Mouse (Mus musculus) layer of hippocampus, postnatal 36 days (tissue): Measurements from ENCODE around the gene Afap1. TPM values are rescaled to one million over a fixed set of nuclear protein-coding genes. Genes with fewer than 3 reads are reported as not detected.

Source experiments
- DNase-seq, 2 experiments: peaks; one replicate each; pipeline ENCODE4 v3.0.0; 2022
- total RNA-seq, 2 experiments: library from RNA; stranded (reverse); gene quantifications; 2 replicates each; pipeline ENCODE4 v1.2.3; 2021

Afap1 gene
- total RNA-seq, 2 experiments from 2014 or later, result 29.1 to 30.0 TPM

GRCm38 (mm10) chr5:35935939-35936338 lies 42.8 kb downstream of the Afap1 start:
- no peak for DNase-seq

GRCm38 (mm10) chr5:35938249-35939223 lies 45.4 kb downstream of the Afap1 start:
- DNase-seq, result no peak

GRCm38 (mm10) chr5:35939958-35940357 lies 46.8 kb downstream of the Afap1 start:
- DNase-seq, result no peak

DNA sequence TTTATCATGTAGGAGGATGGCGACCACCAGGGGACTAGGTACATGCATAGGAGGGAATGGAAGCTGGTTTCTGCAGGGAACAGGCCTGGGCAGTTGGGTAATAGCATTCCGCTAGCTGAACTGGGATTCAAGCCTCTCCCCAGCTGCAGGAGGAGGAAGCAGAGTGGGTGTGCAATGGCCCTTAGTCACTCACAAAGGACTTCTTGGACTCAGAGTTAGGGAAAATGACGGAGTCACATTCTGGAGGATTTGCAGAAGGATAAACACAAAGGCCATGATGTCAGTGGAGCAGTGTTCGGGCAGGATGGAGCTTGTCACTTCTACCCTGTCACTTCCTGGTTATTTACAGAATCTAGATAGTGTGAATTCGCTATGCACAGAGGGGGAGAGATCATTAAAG lies 50.4 kb downstream of the Afap1 start:
- DNase-seq, result no peak

DNA sequence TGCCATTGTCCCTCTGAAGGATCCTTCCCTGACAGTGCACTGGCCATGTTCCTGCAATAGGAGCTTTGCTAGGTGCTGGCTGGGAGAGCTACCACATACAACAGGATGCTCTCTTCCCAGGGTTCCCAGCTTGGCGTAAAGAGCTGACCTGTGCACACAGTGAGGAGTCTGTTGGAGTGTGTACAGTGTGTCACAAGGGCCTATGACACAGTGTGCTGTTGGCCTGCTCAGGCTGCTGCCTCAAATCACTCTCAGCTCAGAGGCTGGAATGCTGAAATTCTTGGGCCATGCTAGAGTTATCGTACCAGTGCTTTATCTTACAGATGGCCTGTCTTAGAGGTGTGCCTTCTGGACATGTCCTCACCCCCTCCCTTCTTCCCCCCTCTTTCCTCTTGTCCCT lies 53.7 kb downstream of the Afap1 start:
- DNase-seq, result no peak

- no peak for DNase-seq
Measured at GRCm38 (mm10) chr5:35947427-35947826, 54.3 kb downstream of the Afap1 start.

- DNase-seq, result no peak
Measured at GRCm38 (mm10) chr5:35948225-35948975, 55.3 kb downstream of the Afap1 start.

GRCm38 (mm10) chr5:35949061-35949460 lies 55.9 kb downstream of the Afap1 start:
- DNase-seq, result no peak

- DNase-seq, result no peak
Measured at GRCm38 (mm10) chr5:35950504-35950903, 57.4 kb downstream of the Afap1 start.

- no peak for DNase-seq
Measured at GRCm38 (mm10) chr5:35954055-35954718, 61.1 kb downstream of the Afap1 start.

DNA sequence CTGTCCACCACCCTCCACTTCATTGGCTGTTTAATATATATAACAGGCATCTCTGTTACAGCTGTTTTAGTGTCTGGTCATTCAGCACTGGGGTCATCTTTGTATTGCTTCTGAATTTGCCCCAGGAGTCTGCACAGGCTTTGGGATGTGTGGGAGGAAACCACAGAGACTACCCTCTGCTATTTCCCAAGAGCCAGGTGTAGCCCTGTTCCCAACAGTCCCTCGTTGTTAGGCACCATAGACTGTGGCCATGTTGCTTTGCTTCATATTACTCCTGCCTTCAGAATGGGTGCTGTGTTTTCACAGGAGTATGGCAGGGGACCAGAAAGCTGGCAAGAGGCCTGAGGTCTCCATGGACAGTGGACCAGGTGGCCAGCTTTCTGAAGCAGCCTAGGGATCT lies 63.1 kb downstream of the Afap1 start:
- no peak for DNase-seq

DNA sequence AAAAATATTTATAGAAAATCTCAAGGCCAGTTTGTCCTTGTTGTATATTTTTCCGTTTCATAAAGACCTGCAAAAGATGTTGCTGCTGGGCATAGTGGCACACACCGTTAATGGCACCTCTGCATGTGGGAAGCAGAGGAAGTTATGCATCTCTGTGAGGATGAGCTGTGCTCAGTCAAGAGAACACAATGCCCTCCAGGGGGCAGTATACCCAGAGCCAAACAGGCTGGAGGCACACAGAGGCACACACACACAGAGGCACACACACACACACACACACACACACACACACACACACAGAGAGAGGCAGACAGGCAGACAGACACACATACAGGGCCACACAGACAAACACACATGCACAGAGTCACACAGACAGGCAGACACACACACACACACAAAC lies 65.6 kb downstream of the Afap1 start:
- no peak for DNase-seq

DNA sequence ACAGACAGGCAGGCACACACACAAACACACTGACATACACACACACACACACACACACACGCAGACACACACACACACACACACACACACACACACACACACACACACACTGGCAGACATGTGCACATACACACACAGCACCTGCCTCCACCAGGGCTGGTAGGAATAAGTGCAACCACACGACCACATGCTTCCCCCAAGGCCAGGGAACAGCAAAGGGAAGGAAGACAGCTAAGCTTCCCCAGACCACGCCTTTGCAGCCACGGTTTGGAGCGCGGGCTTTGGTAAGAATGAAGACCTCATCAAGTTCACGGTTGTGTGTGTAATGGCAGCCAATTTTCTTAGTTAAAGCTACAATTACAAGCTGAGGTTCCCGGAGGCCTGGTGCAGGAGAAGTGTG lies 67.0 kb downstream of the Afap1 start:
- no peak for DNase-seq

DNA sequence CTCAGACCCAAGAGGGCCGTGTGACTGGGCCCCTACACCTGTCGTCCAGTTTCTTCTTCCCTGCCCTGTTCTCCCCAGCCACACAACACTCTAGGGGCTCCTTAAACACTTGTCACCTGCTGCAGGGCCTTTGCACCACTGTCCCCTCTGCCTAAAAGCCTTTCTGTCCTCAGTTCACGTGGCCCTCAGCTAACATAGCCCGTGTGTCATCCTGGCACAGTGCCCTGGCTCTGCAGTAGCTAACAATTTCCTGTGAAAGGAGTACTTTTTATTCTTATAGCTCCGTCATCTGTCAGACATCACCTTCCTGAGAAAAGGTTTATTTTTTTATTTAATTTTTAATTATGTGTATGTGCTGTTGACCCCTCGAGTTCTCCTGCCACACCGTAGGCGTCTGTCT lies 68.2 kb downstream of the Afap1 start:
- no peak for DNase-seq

GRCm38 (mm10) chr5:35963635-35964034 lies 70.5 kb downstream of the Afap1 start:
- DNase-seq, result no peak

GRCm38 (mm10) chr5:35965036-35965435 lies 71.9 kb downstream of the Afap1 start:
- no peak for DNase-seq

- no peak for DNase-seq
Measured at GRCm38 (mm10) chr5:35969857-35970256, 76.7 kb downstream of the Afap1 start.

DNA sequence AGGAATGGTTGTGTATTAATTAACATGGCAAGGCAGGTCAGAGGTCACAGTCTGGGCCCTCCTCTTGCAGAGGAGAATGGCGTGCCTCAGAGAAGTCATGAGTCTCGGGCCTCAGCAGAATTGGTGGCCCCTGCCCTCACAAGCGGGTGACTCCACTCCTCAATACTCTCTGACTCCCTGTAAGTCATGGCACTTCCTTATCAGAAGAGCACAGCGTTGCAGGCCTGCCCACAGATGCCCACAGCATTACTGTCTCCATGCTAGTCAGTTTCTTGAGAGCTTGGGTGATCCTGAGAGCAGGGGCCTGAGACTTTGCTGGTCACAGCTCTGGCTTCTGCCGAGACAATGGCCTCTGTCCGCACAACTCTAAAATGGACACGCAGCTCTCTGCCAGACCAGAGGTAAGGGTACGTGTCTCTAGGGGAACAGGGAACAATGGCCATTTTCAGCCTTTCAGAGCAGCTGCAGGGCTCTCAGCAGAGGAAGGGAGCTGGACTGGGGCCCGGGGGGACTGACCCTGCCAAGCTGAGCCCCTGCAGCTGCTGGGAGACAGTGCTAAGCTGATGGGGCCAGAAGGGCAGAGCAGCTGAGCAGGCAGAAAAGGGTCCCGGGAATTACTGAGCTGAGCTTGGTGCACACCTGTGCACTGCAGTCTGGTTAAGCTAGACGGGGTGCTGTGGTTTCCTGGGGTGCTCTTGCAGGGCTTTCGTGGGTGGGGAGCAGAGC lies 77.4 kb downstream of the Afap1 start:
- DNase-seq, result peak; percentile 52 to 59

DNA sequence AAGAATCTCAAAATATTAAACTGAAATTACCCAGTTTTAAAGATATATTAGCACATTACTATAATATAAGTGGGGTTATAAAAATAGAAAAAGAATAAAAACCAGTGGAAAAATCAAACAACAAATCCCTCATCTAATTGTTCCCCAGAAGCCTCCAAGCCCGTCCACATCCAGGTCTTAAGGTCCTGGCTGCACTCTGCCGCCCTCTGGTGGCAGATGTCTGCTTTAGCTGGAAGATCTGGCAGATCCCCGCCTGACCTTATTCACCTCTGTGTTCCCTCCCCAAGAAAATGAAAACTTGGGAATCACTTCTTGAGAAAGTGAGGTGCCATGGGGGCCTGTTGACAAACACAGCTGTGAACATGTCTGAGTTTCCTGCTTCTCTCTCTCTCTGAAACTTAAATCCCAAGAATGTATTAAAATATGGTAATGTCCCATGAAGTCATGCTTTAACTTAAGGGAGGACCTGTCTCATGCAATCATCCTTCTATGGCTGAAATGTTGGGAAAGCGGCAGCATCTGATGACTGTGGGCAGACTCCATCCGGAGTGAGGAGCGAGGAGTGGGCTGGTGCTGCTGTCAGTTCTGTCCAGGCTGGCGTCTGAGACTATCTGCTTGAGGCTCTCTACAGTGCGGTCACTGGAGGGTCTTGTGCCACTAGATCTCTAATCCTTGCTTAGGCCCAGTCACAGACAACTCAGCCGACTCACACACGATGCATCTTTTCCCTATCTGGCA lies 78.9 kb downstream of the Afap1 start:
- DNase-seq, result peak; percentile 49 to 56

DNA sequence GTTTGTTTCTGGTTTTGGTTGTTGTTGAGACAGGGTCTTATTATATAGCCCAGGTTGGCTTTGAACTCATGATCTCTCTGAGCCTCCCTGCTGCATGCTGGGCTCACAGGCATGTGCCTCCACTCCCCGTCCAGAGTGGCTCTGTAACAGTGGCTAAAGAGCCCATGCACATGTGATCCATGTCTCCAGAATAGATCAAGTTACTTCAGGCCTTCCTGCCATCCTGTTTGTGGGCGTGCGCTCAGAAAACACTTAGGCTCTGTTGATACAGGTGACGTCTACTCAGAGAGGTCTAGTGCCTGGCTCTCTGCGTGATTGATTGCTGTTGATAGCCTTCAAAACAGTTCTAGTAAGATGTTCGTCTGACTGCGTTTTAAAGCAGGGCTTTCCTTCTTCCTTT lies 79.6 kb downstream of the Afap1 start:
- DNase-seq, result no peak

DNA sequence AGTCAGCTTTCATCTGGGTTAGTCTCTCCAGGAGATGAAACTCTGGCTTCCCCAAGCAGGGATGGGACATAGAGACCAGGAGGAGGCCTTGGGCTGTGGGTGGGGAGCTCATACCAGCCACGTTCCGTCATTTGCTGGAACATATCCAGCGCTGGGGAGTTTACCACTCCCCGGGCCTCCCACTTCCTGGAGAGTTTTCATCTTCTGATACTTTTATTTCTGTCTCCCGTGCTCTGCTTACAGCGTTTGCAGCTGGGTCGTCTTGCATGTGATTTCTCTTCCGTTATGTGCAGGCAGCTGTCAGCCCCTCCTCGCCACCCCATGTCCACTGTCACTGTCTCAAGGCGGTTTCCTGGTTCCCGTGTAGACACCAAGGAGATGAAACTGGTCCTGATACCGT lies 80.7 kb downstream of the Afap1 start:
- DNase-seq, result no peak

- DNase-seq, result no peak
Measured at GRCm38 (mm10) chr5:35974265-35974664, 81.1 kb downstream of the Afap1 start.
